Mouse (Mus musculus) c-Kit-positive CD71-positive TER-119-positive erythroid progenitor cells, embryonic 14.5 days (primary cell): ENCODE results near the gene Acsl5.

Source experiments
- DNase-seq: peaks from one replicate; pipeline ENCODE4 v3.0.0-alpha.2; 2013; ENCODE audit warnings: low spot score

Gene Acsl5

DNA sequence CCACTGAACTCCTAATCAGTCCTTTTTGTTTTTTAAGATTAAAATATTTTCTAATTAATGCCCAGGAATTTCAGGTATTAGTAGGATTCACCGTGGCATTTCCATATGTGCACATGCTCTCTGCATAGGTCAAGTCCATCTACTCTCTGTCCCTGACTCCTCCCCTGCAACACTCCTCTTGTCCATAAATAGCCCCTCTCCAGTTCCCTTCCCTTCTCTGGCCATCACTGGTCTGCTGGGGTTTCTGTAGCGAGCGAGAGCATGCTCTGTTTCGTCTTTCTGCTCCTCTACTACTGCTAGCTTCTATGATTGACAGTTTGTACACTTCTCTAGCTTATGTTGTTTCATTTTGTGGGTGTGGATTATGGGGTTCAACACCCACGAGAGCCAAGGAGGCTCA, 80.0 kb downstream of the Acsl5 start:
- DNase-seq, result no peak

DNA sequence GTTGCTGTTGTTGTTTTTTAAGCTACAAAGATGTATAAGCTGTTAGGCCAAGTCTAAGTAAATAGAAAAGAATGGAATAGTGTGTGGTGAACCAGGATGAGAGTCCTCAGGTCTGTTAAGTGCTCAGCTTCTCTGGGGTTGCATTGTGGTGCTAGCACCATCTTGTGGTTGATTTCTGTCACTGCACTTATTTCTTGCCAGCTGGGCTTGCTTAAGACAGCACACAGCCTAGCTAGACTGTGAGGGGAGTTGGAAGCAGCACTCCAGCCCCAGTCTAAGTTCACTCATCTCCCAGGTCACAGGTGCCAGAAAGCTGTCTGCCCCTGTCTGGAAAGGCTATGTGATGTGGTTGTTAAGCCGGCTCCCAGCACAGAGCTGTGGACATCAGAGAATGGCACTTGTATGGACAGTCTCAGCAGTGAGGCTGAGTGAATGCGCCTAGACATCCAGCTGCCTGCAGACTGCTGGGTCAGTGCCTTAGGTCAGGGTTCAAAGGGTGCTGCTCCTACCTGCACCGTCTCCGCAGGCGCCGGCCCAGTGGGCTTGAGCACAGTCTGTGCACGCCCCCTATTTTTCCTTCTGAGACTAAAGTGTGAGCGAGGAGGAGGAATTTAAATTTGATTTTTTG, 81.0 kb downstream of the Acsl5 start:
- DNase-seq, result peak; percentile 77

DNA sequence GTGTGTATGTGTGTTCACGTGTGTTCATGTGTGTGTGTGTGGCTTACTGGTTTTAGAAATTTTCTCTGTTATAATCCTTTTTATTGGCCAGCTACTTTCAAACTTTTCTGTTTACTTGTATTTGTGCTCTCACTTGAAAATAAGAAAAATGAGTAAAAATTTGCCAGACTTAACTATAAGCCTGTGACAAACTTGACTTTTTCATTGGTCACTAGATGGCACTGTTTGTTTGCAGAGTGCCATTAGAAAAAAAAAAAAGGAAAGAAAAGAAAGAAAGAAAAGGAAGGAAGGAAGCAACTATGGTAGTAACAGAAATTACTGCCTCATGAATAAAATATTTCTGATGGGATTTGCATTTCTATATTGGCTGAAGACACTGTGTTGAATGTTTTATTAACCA, 84.1 kb downstream of the Acsl5 start:
- peak; percentile 29 for DNase-seq

DNA sequence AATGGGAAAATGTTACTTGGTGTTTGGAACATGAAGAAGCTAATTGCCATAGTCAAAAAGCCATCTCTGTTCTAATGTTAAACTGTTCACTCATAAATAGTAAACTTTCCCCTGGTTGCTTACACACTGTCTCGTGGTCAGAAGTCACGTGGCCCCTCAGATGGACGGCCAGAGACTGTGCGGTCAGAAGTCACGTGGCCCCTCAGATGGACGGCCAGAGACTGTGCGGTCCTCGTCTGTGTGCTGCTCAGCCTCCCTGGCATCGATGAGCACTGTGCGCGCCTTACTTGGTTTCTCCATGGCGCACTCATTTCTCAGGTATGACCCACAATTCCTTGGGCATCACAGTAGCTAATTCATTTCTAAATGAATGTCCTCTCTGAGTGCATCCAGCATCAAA, 84.7 kb downstream of the Acsl5 start:
- DNase-seq, result no peak

DNA sequence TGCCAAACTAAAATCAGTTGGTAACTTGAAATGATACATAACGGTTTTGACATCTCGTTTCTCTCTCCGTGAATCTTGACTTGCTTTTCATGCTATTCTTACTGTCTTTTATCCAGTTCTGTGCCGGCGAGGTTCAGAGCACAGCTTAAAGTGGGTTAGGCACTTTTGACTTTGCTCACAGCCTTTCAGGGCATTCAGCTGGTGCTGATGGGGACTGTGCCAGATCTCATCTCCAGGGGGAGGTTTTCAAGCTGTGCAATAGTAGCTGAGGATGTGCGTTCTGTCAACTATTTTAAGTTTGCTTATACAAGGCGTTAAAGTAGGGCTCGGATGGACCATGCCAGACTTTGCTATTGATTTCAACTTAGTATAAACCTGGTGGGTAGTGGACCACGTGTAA, 85.3 kb downstream of the Acsl5 start:
- no peak for DNase-seq

DNA sequence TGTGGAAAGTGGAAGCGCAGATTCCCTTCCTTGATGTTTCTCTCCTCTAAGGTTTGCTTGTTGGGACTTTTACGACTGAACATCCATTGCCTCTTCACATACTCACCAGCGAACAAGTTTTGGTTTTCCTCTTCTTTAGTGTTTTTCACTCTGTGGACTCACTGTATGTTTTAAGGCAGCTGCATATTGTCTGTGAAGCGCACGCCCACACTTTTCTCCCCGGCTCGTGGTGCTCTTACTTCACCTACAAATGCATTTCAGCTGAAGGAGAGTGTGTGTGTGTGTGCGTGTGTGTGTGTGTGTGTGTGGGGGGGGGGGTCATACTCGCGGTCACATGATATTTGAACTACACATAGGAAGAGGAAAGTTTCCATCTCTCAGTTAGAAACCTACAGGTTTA, 85.9 kb downstream of the Acsl5 start:
- DNase-seq, result no peak

DNA sequence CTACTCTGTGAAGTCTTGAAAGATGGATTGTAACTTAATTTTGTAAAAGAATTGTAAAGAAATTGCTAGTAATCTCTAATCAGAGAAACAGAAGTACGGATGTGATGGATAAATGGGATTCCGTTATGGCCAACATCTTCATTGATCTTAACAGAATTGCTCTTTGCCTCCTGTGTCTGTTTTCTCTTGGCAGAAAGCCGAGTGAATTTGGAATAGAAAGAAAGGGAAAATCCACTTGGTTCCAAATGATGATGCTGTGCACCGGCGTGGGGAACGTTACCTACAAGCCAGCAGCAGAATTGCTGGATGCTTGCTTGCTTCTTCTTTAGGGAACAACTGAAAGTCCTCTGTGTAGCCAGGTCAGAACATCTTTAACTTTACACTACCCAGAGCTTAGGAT, 88.8 kb downstream of the Acsl5 start:
- DNase-seq, result no peak

DNA sequence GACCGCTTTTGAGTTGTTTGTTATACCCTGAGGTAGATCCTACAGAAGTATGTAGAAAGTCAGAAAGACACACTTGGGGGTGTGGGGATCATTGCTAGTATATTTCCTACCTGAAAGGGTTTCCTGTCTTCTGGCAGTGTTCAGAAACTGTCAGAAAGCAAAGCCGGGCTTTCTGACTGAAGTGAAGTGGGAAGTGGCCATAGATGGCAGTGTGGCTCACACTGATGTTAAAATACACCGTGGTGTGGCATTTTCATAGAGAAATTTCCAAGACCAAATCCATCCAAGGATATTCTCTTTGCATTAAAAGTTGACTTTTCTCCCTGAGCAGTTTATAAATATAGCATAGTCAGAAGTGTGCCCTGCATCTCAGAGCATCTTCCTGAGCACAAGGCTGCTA, 89.6 kb downstream of the Acsl5 start:
- DNase-seq, result peak; percentile 23

DNA sequence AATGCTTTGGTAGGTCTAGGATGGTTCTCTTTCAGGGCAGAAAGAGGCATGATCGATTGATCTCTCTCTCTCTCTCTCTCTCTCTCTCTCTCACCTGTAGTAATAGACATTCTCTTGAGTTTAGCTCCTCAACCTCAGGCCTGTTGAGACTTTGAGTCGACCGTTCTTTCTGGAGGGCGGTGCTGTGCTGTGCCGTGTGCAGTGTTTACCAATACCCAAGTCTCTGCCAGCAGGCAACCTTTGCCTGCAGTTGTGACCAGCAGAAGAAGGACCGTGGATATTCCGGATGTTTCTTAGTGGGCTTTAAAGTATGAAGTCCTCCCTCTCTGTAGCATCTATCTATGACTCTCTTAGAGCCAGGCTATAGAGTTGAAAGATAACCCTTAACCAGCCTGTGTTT, 90.7 kb downstream of the Acsl5 start:
- no peak for DNase-seq

DNA sequence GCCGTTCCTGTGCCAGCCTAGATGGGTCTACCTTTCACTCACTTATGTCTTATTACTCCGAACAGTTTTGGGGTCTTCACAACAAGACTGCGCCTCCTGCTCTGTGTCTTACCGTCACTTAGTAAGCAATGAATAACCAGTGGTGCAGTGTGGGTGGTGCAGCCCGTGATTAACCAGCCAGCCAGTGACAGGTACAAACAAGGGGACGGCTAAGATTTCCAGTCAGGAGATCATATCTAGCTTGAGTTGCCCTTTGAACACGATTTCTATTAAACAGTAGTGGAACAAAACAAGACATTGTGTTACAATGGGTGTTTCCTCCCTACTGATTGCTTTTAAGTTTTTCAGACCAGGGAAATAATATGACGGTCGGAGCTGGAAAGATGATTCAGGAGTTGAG, 91.5 kb downstream of the Acsl5 start:
- no peak for DNase-seq
